Mouse (Mus musculus) kidney, adult 9 months (tissue): Measurements from ENCODE around the gene Traf1.

Source experiments
- DNase-seq: peaks from one replicate; pipeline ENCODE4 v3.0.0; 2022

The Traf1 gene

DNA sequence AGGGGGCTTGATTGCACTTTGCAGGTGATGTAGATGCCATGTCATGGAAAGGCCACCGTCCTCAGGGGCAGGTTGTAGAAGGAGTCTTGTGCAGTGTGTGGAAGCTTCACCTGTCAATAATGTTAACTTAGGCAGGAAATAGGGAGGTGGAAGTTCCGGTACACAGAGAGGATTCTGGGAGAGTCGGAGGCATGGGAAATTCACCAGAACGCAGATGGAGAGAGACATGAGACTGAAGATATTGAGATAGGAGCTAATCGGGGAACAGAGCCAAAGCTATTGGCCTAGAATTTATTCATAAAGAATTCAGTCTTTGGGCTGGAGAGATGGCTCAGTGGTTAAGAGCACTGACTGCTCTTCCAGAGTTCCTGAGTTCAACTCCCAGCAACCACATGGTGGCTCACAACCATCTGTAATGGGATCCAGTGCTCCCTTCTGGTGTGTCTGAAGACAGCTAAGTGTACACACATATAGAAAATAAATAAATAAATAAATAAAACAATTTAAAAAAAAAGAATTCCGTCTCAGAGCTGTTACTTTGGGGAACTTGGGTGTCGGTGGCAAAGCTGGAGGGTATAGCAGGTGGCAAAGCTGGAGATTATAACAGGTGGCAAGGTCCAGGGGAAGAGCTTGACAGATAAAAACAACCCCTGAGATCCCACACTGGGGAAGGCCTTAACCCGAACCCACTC is 4.8 kb upstream of the Traf1 start:
- DNase-seq, result no peak

DNA sequence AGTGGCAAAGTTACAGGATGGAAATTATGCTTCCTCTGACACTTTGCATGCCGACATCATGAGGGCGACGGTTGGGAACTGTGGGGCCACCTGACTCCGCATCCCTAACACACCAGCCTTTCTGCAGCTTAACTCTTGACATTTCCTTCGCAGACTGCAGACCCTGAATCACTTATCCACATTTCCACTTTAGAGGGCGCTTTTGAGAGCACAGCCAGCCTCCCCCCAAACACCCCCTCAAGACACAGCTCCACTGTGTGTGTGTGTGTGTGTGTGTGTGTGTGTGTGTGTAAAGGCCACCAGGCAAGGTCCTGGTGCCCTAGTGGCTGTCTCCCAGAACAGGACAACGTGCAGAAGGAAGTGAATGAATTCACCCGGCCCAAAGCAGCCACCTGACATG is 4.2 kb upstream of the Traf1 start:
- DNase-seq, result no peak

DNA sequence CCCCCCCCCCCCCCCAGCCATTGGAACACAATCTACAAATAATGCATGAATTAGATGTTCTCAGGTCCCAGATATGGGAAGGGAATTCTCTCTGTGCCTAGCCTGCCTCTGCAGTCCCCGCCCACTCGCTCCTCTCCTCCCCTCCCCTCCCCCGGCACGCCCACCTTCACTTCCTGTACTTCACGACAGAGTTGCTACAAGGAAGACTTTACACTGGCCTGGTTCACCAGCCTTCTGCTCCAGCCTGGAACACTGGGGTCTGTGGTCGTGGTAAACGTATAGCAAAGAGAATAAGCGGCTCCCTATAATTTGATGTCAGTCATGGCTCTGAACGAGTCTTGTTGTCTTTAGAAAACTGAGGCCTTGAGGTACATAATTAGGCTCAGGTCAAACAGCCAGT is 3.7 kb upstream of the Traf1 start:
- no peak for DNase-seq

DNA sequence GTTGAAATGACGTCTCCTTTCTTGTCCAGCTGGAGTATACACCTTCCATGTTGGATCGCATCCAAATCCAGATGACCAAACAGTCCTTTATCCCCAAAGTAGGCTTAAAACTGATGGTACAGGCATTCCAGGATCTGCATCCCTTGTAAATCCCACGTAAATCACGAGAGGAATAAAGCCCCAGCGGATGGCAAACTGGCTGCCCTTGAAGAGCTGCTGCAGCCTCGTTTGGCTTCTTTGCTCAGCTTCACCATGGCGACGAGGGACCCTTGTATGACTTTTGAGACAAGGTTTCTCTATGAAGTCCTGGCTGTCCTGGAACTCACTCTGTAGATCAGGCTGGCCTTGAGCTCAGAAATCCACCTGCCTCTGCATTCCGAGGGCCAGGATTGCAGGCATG is 3.1 kb upstream of the Traf1 start:
- DNase-seq, result no peak

DNA sequence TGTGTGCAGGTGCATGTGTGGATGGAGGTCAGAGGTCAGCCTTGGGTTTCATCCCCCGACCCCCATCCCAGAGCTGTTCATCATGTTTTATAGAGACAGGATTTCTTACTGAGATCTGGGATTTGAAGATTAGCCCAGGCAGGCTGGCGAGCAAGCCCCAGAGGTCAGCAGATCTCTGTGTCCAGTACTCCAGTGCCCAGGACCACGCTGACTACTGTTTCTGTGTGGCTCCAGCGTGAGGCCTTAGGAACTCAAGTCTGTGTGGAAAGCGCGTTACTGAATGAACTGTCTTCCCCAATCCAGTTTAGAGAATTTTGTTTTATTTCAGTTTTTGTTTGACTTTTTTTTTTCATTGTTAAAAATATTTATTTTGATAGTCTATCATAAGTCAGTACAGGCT is 2.7 kb upstream of the Traf1 start:
- DNase-seq, result no peak

DNA sequence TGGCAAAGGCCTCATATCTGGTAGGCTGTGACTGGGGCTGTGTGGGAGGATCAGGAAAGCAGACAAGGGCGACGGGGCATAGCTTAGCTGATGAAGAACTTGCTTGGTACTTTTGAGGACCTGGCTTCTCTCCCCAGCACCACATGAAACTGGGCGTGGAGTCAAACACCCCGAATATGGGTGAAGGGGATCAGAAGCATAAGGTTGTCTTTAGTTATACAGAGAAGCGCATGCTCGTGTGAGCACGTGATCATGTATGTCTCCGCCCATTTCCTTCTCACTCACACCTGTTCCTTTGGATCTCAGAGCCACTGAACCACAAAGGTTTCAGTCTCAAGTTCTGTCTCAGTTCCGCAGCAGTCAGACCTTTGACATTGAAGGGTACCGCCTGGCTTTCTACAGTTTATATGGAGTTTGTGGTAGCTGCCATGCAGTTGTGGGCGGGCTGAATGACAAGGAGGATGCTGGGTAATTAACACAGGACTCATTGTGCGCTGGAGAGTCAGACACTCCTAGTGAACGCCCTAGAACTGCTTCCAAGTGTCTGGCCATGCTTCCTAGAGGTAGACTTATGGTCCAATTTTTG is 1.9 kb upstream of the Traf1 start:
- DNase-seq, result peak; percentile 55

DNA sequence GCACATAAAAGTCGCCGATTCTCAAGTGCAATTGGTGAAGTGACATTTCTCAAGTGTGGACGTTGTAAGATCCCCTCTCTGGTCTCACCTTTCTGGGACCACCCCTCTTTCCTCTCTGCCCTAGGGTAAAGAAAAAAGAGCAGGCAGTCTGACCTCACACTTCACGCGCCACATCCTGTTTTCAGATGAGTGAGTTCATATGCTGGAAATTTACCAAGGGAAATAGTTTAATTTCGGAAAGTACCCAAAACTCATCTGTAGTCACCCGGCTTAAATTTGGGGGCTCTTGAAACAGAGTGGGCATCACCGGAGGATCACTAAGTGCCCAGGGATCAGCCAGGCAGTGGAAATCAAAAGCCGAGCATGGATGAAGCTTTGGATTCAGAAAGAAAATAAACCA is 1.3 kb upstream of the Traf1 start:
- peak; percentile 40 for DNase-seq

DNA sequence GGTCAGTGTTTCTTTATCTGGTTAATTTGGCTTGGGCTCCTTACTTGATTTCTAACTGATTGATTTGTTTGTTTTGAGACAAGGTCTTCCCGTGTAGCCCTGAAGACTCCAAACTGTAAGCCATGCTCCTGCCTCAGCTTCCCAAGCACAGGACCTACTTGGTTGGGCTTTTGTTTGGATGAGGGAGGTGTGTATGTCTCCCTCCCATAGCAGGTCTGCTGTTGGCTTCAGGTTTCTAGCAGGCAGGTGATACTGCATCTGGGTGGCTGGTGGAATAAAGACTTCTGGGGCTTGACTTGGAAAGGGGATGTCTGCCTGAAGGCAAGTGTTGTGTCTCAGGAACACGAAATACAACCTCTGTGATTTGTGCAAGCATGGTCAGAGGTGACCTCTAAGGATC is 639 bp upstream of the Traf1 start:
- no peak for DNase-seq

DNA sequence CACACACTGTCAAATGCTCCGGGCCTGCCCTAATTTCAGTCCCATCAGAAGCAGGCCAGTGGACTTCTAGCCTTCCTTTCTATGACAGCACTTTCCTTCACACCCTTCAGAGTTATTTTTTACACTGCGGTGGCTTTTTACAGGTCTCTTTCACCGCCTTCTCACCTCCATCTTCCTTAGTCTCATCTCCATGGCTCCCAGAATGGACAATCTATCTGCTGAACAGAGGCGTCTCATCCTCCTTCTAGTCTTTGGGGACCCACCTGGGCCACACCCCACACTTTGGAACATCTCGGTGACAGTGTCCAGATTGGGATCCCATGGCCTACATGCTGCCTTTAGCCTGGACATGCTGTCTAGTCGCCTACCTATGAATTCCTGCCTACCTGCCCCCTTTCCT is 606 bp downstream of the Traf1 start:
- no peak for DNase-seq

DNA sequence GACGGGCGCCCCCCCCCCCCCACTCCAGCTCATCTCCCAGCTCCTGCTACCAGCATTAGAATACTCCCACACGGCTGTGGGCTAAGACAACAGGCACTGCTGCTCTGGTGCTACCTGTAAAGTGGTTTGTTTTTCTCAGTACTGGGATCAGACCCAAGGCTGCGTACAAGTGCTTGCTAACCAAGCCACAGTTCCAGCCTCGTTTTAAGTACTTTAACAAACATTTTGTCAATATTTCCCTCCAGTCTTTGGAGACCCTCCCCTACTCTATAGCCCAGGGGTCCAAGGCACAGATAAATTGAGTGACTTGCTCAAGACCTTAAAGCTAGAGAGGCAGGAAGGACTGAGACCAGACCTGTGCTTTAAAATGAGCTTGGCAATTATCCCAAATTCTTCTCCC is 1.1 kb downstream of the Traf1 start:
- no peak for DNase-seq

DNA sequence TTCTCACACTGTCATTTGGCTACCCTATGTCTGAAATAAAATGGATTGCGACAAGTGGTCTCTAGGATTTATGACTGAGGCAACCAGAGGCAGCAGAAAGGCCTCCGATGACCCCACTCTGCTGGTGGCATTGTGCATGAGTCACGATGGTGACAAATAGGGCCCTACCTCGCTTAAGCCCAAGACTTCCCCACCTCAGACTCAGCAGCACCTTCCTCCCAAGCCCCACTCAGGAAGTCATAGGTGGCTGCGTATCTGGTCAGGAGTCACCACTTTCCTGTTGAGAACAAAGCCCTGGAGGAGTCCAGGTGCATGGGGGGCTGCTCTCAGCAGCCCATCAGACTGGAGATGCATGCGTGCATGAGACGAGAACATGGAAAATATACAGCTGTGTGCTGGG is 3.0 kb downstream of the Traf1 start:
- no peak for DNase-seq

DNA sequence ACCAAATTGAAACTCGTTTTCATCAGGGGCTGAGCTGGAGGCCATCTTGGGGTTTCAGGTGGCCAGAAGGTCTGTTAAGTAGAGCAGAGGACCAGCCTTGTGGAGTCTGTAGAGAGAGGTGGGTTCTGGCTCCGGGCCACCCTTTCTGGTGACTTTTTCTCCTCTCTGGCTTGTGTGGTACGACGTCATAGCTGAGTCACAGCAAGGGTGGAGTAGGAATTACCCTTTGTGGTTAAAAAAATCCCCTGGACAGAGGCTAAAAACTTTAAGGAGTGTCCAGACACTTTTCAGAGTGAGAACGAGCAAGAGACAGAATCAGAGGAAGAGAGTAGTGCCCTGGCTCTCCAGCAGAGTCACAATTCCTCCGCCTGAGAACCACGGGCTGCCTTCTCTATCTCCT is 3.5 kb downstream of the Traf1 start:
- no peak for DNase-seq

DNA sequence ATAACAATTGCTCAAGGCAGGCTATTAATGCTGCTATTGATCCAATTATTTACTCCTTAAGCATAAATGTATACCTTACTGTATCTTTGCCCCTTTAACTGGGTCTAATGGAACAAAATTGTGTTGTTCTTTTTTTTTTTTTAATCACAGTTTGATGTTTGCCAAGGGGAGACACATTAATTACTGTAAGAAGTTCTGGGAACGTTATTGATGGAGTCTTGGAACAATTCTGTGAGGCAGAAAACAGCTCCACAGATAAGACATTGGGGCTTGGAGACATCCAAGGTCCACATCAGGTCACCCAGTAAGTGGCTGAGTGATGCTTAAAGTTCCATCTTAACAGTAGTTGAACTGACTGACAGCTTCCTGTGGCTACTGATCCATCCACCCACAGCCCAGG is 4.2 kb downstream of the Traf1 start:
- no peak for DNase-seq

DNA sequence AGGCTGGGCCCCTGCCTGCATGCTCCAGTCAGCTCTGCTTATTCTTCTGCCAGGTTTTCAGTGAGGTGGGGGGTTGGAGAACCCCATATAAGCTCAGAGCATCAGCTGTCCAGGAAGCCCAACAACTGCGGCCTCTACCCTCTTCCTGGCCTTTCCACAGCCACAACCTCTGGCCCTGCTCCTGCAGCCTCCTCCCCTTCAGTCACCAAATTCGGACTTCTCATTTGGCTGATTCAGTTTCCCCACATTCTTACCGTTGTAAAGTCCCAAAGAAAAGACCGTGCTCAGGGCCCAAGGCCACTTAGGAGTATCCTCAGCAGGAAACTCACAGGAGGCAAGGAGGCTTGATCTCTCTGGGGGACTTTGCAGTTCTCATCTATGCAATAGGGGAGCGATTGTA is 4.6 kb downstream of the Traf1 start:
- no peak for DNase-seq

DNA sequence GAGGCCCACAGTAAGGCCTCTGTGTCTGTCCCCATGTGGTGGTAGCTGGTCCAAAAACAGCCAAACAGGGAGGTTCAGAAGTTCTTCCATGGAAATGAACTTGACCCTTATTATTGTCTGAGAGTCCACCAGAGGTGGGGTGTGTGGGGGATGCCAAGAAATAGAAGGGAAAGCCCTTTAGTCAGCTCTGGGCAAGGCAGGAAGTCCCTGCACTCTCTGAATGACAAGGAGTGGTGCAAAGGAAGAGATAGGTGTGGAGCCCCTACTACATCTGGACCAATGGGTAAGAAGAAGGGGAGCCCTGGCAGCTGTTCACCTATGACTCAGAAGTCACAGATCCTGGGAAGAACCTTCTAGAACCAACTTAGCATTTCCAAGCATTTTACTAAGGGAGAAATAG is 7.2 kb downstream of the Traf1 start:
- DNase-seq, result no peak

DNA sequence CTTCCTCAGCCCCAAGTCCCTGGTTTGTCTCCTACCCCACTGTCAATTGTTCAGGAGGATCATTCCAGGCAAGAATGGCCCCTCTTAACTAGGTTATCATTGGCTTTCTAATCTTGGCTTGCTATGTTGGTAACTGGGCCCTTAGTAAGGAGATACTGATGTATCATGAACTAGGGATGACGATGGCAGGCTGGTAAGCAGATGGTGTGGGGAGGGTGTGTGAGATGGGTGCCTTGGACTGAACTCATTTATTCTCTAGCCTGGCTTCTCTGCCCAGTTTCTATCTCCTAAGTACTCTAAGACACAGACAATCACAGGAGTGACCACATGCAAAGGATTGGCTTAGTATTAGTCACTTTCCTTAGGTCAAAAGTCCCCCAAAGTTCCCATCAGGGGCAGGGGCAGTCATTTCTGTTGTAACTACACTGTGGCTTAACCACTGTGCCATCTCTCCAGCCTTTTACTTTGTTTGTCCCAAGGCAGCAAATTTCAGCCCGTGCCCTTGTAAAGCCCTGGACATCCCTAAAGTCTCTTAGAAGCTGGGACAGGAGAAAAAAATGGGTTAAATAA is 7.9 kb downstream of the Traf1 start:
- DNase-seq, result no peak

DNA sequence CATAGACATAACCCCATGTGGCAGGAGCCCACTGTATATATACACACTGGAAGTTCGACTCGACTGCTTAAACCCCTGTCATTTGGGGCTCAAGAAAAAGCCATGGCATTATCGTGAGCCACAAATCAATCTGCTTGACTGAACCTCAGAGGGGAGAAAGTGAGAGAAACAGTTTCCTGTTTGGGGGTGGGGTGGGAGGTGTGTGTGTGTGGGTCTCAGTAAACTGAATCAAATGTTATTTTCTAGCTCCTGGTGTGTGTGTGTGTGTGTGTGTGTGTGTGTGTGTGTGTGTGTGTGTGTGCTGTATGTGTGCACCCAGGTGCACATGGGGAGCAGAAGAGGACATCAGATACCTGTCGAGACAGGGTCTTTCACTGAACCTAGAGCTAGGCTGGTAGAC is 8.6 kb downstream of the Traf1 start:
- no peak for DNase-seq

DNA sequence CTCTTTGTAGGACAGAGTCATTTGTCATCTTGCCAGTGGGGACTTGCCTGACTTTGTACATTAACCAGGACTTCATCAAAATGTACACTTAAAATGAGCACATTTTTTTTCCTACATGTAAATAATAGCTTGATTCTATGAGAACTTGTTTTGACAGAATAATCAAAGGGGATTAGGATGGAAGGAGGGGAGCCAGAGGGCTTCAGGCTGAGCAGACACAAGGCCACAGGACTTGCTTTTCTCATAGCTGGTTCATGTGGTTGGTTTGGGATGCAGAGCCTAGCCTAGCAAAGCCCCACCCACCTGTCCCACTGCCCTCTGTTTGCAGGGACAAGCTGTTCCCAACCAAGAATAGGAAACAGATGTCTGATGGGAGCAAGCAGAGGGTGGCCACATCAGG is 10.1 kb downstream of the Traf1 start:
- DNase-seq, result no peak

DNA sequence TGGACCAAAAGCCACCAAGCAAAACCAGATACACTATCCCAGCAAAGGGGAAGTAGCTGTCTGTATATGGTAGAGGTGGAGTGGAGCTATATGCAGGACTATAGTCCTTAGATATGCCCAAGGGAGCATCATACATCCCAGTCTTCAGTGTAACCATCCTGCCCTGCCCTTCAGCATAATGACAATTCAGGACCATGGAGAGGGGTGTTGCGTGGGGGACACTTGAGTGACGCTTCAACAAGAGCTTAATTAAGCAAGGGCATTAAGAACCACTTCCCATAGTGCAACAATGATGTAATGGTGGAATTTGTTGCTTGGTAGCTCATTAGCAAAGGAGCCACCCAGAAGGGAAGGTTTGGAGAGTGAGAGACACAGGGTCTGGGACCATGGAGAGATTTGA is 12.9 kb downstream of the Traf1 start:
- DNase-seq, result no peak

DNA sequence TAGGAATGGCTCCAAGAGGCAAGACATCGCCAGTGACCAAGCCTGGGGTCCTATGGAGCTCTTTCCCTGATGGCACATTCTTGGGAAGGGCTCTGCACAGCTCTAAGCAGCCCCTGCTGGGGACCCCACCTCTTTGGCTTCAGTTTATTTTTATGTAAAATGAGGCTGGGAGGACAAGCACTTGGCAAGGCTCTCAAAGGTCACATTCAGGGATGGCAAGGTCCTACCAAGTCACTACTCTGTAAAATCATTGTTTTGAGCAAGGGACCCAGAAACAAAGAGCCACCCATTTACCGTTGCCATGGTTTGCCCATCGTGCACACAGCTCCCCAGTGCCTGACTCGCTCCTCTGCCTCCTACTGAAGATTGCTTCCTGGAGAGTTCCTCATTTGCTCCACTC is 15.5 kb downstream of the Traf1 start:
- DNase-seq, result no peak

DNA sequence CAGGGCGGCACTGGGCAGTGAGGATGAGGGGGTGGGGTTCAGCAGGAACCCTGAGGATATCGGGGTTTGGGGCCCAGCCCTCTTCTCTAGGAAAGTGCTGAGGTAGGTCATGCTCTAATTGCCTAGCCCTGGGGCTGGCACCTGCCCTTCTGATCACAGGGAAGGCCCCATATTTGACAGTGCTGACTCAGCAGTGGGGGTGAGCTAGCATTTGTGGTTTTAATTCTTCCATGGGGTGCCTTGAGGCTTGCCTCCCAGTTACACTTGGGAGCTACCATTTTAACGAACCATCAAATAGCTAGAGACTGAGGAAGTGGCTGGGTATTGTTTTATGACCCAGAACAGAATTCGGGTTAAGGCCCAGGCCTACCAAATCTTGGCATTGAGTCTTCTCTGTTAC is 16.0 kb downstream of the Traf1 start:
- DNase-seq, result no peak

DNA sequence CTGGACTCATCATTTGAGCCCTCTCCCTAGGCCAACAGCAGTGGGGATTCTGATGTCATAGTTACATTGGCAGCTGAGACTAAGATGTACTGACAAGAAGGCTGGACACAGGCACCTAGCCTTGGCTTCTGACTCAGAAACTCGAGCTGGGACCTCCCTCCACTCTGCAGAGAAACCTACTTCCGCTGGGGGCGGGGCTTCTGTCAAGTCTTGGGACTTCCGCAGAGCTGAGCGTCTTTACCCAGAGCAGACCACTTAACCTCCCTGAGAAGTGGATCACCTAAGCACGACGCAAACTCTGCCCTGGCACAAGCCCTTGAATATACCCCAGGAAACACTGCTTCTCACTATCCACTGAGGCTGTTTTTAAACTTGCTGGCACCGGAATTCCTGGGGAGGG is 16.8 kb downstream of the Traf1 start:
- no peak for DNase-seq

DNA sequence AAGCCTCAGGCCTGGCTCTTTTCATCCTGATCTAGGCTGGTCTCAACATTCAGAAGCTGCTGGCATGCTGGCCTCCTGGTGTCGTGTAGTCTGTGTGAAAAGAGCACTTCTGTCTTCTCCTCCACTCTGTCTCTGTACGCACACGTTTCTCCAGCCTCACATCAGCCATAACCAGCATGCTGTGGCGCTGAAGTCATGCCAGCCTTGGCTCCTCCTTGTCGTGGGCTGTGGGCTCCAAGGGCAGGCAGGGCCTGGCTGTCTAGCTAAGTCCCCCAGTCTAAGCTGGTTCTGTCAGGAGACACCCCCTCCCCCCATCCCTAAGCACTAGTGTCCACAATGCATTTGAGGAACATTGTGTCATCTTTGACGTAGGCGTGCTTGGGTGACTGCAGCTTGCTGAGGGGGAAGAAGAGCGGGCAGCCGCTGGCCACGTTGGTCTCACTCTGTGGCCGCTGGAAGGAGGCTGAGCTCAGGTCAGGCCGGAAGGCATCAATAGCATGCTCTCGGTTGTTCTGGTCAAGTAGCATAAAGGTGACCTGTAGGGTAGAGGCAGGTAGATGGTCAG is 17.9 kb downstream of the Traf1 start:
- DNase-seq, result no peak

DNA sequence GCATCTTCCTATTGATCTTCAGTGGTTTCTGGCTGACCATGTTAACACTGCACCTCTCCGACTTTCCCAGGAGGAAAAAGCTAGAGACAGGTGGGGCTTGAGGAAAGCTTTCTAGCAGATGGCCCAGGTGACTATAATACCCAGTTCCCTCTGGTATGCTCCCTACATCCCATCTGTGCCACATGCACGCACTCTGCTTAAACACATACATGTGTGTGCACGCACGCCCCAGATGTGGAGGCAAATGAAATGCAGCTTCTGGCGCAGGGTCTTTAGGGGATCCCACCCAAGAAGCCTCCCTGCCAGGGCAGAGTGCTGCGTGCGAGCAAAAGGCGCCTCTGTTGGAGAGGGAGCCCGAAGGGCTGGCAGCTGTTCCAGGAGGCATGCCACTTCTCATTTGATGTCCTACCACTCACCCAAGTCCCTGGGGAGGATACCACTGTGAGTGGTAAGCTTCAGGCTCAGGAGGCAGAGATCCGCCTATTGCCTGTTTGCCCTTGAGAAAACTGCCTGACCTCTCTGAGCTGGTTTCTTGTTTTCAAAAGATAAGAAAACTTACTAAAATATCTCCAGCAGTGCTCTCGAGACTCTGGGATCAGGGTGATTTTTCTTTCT is 20.4 kb downstream of the Traf1 start:
- DNase-seq, result no peak
